Mouse (Mus musculus) MN1 (cell line): Measurements from ENCODE around the gene Trmt112.
"Not testable (repeated sequence)": the region's sequence is repeated elsewhere in the genome, so short reads cannot be mapped to it uniquely, and the experiment has no call there.

Source experiments
- DNase-seq: peaks from one replicate; pipeline ENCODE4 v3.0.0-alpha.2; 2016; ENCODE audit warnings: low spot score

Trmt112 gene

DNA sequence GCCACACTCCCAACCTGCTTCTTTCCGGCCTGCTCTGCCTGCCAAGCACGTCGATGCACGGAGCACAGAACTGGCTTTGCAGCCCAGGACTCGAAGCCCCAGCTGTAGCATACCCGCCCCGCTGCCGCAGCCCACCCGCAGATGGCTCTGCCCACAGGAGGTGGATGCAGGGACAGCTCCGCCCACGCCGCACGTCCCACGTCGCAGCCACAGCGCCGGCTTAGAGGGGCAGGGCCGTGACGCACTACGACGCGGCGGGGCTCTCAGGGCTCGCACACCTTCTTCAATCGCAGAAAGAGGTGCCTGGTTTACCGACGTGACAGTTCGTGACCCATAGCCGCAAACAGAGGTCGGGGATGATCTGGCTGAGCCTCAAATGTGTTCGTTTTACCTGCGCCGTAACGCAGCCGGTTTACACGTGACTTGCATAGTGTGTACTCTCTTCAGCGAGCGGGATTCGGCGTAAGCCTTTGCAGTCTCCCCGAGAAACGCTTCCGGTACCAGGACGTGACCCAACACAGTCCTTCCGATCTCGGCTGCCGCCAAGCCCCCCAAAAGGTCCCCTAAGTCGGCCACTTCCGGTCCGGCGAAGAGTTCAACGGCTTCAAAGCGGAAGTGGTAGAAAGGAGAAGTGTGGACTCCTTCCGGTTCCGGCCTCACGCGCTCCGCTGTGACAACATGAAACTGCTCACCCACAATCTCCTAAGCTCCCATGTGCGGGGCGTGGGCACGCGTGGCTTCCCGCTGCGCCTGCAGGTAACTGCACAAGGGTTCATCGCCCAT is at the start of gene Trmt112, which contains the start of gene Prdx5:
Gene Trmt112 (plus strand): TSS at position 192 of the 783 bp plus-strand sequence.
Gene Prdx5 (minus strand): TSS at position 600 of the 783 bp plus-strand sequence.
- peak; percentile 86 for DNase-seq

DNA sequence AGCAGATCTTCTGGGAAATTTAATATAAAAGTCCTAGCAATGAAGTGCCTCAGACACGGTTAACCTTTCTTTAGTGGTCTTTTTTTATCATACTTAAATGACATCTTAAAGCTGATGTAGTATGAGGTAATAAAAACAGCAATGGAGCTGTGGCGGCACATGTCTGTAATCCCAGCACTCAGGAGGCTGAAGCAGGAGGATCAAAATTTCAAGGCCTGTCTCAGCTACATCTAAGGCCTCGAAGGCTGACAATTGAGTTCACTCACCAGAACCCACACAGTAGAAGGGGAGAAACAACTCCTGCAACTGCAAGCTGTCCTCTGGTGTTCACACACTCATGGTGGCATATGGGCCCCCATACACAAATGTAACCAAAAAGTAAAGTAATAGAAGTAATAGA is 49.5 kb upstream of the Trmt112 start:
- no peak for DNase-seq

DNA sequence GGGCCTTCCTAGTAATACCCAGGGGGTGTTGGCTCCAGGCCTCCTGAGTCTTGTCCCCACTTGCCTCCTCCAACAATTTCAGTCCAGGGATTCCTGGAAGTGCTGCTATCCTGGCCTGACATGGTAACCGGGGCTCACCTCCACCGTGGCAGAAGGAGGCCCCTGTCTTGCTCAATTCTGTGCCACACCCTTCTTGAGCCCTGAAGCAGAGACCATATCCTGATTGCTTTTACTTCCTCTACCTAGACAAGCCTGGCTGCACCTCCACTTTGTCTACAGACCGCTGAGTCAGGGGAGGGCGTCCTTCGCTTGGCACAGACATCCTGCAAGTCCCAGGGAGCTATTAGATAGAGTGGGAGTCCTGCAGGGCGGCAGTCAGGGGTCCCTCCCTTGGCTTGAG is 48.8 kb upstream of the Trmt112 start:
- DNase-seq, result no peak

DNA sequence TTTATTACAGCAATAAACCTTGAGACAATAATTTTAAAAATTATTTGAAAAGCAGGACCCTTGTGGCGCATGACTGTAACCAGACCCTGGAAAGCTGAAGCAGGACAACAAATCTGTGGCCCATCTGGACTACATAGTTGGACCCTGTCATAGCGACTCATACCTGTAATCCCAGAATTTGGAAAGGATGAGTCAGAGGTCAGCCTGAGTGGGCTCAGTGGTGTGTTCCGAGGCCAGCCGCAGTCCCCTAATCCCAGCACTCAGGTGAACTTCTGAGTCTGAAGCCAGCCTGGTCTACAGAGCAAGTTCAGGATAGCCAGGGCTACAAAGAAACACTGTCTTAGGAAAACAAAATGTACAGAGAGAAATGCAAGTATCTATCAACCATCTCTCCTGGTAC is 48.0 kb upstream of the Trmt112 start:
- no peak for DNase-seq

DNA sequence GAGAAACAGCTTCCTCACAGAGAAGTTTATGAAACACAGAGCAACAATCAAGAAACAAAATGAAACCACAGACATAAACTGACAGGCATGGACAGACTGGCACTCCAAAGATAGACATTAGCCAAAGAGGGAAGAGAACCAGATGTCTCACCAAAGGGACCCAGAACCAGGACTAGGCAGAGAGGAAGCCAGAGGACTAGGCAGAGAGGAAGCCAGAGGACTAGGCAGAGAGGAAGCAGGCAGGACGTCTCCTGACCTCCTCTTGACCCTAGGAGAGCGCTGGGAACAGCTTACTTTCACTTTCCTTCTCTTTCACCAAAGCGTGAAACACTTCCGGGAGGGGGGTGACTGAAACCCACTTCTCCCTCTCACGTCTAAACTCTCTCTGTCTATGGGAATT is 40.1 kb upstream of the Trmt112 start:
- DNase-seq, result peak; percentile 60

DNA sequence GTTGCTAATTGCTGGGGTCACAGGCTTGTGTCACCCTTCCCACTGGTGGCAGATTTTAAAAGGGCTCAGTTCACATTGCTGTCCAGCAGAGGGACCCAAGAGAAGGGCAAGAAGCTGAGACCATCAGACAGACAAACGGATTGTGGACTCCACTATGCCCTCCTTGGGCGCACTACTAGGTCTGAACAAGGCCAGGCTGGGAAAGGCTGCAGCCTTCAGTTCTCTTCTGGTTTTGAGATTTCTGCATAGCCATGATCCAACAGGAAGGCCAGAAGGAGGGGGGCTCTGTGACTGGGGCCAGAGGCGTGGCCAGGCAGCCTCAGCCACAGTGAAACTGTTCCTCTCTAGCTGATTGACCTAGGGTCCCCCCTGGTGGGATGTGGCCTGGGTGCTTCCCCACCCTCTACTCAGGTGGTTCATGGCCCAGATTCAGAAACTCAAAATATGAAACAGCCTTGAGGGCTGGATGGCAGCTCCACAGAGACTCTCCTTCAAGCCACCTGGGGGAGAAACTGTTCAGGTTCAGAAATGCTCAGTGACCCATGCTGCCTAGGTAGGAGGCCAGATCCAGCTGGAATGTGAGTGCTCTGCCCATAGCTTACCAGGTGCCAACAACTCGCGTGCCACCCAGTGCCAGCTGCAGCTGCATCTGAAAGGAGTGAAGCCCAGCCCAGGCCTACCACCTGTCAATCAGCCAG is 37.8 kb upstream of the Trmt112 start:
- DNase-seq, result peak; percentile 30

DNA sequence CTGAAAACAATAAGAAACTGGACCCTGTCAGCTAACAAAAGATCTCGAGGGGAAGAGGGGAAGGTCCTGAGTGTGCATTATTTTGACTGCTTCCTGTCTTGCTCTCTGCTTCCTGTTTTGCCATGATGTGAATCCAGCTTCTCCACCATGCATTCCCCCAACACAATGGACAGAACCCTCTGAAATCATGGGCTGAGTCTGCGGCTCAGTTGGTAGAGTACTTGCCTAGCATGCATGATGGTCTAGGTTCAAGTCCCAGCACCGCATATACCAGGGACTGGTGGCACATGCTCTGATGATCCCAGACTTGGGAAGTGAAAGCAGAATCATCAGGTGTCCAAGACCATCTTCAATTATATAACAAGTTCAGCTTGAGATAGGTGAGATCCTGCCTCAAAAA is 36.8 kb upstream of the Trmt112 start:
- no peak for DNase-seq

DNA sequence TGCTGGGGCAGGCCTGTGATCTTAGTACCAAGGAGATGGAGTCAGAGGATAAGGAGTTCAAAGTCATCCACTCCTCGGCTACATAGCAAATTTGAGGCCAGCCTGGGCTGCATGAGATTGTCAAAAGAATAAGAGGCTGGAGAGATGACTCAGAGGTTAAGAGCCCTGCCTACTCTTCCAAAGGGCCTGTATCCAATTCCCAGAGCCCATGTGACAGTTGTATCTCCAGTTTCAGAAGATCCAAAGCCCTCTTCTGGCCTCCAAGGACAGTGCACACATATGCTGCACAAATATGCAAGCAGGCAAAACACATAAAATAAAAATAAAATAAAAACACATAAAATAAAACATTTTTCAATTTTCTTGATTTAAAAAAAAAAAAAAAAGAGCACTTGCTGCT is 35.2 kb upstream of the Trmt112 start:
- no peak for DNase-seq

DNA sequence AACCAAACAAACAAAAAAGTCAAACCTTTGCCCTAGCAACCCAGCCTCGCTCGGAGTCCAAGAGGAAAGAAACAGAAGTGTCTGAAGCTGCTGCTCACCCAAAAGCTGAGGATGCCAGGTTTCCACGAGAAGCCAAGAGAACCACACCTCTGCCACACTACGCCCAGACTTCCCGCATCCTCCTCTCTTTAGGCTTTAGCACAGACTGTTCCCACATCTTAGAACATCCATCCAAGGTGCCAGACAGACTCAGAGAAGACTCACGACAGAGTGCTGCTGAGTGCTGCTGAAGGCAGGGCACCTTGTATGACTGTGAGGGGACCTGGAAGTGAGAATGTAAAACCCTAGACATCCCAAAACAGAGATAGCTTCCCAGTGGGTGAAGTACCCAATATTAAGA is 33.7 kb upstream of the Trmt112 start:
- DNase-seq, result no peak

DNA sequence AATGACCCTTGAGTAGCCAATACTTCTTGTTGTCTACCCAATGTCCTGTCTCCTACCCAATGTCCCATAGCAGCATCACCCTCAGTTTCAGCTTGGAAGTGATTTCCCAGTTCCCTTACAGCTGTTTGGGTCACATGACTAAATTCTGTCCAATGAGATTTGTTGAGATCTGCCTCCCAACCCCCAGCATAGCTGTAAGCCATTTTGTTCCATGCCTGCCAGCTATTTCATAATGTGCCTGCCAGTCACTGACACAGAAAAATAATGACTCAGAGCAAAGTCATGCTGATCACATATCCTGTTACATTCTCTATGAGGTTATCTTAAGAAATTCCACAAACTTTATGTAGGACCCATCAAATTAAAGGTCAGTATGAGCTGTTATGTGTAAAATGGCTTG is 32.7 kb upstream of the Trmt112 start:
- no peak for DNase-seq

DNA sequence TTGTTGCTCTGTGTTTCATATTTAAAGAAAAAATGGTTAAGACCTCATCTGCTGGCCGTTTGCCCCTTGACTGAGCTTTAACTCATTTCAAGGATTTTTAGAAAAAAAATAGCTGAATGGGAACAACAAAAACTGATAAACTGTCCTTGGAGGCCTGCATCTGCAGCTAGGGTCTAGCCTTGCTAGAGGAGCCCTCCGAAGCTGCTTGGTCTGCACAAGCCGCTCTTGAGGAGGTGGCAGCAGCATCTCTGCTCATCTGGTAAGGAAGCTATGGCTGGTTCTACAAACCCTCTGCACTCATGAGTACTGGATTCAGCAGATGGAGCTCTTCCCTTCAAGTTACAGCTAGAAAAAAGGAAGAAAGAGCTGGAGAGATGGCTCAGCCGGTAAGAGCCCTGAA is 31.5 kb upstream of the Trmt112 start:
- DNase-seq, result no peak

DNA sequence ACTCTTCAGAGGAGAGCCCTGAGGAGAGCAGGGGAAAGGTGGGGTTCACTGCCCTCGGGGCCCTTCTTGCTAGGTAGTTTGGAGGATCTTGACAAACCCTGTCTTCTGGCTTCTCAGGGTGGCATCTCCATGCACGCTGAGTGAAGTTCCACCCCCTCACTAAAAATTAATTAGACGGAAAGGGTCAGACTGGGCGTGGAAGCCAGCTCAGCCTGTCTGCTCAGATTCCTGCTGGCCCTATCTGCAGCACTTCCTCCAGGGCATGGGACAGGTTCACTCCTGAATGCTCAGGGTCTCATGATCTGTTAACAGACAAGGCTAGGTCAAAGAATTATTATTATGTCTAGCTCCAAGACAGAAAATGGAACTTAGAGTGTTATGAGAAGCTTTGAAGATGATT is 17.0 kb upstream of the Trmt112 start:
- no peak for DNase-seq

DNA sequence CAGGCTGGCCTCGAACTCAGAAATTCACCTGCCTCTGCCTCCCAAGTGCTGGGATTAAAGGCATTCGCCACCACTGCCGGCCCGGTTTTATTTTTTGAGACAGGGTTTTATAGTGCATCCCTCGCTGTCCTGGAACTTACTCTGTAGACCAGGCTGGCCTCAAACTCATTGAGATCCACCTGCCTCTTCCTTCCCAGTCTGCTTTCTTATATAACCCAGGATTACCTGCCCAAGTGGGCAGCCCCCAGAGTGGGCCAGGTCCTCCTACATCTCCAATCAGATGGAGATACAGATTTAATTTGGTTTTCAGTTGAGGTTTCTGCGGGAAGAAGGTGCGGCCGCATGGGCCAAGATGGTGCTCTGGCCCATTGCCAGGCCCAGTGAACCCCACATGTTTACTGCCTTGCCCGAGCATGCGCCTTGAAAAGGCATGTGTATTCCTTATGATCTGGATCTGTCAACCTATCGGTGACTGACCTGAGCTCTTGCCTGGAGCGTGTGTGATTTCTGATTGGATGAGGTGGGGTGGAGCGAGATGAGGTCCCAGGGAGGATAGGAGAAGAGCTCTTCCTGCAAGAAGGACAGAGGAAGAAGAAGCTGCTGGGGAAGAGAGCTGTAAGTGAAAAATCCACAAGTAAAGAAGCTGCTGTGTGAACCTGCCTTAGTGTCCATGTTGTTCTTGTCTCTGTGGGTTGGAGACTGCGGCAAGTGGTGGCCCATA is 15.6 kb upstream of the Trmt112 start:
- no peak for DNase-seq

DNA sequence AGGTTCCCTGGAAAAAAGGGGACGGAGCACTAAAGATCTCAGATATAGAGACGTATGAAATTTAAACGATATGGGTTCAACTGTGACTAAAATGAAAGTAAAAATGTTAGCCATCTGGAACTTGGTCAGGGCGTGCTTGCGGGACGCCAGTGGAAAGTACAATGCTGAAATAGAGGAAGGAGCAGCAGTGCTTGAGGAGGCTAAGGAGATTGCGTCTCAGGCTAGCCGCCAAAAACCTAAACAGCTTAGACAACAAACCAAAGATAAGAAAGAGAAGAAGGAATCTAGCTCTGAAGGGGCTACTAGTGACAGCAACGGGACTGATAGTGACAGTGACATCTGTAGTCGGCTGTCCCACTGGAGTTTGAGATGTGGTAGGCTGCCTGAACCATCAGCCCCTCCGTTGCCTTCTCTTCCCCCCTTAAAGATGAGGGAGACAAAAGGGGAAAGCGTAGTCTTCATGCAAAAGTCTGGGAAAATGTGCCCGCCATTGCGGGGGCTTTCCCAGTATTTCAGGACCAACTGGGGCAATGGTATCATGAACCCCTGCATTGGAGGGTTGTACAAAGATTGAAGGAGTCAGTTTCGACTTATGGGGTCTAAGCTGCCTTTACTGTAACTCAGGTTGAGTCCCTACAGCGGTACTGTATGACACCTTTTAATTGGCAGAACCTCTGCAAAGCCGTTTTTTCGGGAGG is 13.7 kb upstream of the Trmt112 start:
- not testable (repeated sequence) for DNase-seq

DNA sequence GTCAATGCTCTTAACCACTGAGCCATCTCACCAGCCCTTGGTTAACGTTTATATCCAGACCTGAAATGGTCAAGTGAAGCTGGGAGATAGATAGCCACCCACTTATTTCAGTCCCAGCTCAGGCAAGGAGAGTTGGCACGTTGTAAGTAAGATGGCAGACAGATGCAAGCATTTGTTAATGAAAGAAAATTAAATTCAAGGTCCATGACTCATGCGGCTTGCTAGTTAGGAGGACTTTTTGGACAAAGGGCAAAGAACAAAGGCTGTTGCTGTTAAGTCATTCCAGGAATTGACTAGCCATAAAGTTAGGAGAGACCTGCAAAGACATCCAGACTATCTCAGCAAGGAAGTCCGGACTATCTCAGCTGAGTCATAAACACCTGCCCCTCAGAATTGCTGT is 9.9 kb upstream of the Trmt112 start:
- DNase-seq, result no peak

DNA sequence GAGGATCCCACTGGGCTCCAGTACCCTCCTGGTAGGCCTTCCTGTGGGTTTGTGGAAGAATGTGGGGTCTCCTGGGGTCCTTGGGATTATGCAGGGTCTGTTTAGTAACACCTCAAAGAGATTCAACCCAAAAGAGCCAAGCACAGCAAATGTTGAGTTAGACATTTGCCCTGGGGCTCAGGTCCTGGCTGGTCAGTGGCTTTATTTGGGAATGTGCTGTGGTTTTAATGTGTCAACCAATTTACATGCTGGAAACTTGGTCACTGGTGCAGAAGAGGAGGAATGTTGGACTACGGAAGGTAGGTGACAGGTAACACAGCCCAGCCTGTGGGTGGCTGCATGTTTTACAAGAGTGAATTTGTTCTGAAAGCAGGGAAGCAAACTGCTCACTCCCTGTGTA is 6.5 kb upstream of the Trmt112 start:
- DNase-seq, result no peak

DNA sequence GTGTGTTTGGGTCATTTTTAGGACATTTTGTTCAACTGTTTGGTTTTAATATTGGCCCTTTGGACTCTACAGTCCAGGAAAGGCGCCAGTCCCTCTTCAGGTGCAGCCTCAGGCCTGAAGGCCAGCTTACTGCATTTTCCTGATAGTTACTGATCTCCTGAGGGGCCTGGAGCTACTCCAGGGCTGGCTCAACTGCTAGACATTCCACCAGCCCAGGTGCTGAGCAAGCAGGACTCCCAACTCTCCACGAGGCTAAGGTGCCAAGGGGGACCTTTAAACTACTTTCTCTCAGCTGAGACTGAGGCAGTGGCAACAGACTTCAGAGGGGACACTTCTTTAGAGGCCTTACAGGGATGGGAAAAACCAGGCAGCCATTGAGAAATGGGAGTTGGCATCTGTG is 4.7 kb upstream of the Trmt112 start:
- DNase-seq, result no peak

DNA sequence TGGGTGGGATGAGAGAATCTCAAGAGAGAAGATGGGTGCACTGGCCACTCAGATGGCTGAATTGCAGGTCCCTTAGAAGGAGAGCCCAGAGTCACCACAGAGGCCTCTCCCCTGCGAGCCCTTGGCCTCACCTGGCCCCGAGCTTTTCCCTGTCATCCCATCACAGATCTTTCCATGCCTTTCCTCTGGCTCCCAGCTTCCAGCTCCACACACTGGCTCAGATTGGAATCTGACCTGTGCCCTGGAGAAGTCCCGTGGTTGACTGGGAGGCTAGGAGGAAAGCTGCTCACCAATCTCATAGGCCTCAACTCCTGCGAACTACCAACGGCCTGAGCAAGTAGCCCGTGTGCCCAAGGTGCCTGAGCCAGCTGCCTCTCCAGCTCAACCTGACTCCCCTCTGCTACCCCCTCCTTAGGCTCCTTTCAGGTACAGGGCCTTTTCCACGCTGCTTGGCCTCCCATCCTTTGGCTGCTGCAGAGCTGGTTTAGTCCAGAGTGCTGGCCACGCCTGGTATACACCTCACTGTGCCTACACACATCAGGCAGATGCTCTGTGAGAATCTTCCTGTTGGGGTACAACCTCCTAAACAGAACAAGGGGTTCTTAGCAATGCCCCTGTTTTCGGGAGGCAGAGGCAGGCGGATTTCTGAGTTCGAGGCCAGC is 3.9 kb upstream of the Trmt112 start:
- no peak for DNase-seq

DNA sequence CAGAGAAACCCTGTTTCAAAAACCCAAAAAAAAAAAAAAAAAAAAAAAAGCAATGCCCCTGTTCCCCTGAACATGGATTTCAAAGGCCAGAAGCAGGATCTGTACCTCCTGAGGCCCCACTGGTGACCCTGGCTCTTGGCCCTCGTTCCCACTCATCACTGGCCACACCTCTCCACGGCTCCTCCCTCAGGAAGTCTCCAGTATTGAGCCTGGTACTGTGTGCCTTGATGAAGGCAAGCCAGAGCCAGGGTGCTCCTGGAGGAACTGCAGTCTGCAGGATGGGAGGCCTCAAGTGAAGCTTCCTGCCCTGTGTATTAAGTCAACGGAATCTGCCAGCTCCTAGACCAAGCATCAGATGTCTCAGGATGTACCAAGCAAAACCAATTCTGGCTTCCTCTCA is 3.3 kb upstream of the Trmt112 start:
- DNase-seq, result no peak

DNA sequence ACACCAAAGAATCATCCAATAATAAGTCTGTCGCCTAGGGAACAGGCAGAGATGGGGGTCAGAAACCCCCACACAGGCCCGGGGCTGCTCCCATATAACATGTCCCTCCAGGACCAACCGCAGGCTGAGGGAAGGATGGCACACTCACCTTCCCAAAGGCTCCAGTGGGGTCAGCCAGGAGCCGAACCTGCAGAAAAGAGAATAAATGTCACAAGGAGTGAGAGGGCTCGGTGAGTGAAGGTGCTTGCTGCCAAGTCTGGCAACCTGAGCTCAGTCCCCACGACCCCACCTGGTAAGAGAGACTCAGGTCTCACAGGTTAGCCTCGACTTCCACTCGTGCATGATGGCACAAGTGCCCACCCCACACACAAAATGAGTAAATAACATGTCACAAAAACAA is 2.4 kb upstream of the Trmt112 start:
- no peak for DNase-seq

DNA sequence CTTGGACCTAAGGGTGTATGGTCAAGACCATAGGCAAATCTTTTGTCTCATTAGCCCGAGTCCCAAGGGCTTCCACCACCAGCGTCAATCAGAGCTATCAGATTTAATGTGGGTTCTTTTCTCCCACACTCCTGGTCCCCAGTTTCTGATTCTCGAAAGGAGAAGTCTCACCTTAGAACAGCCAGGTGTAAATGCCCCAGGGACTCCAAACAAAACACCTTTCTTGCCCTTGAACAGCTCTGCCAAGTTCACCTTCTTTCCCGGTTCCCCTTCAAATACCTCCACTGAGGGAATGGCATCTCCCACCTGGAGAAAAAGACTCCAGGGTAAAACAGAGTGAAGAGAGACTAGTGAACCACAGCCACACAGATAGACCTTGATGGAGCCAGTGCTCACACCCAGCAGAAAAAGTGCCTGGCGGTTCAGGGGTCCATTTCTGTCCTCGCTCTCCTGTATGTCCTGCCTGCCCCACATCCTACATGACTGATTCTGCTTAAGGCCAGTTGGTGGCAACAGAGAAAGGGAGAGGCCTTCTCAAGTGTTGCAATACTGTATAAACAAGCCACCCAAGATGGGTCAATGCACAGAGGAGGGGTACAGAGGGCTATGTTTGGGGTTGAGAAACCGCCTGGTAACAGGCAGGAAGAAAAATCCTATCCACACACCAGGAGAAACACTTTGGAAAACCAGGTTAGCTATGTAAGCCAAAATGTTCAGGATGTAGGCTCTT is 1.5 kb upstream of the Trmt112 start:
- DNase-seq, result no peak
